Mouse (Mus musculus): ENCODE data around the gene Homer3. TPM values are rescaled to one million over a fixed set of nuclear protein-coding genes. Genes with fewer than 3 reads are reported as not detected.

Gene Homer3
- polyA plus RNA-seq, 1 experiment from 2014 or later = 50.0 TPM

DNA sequence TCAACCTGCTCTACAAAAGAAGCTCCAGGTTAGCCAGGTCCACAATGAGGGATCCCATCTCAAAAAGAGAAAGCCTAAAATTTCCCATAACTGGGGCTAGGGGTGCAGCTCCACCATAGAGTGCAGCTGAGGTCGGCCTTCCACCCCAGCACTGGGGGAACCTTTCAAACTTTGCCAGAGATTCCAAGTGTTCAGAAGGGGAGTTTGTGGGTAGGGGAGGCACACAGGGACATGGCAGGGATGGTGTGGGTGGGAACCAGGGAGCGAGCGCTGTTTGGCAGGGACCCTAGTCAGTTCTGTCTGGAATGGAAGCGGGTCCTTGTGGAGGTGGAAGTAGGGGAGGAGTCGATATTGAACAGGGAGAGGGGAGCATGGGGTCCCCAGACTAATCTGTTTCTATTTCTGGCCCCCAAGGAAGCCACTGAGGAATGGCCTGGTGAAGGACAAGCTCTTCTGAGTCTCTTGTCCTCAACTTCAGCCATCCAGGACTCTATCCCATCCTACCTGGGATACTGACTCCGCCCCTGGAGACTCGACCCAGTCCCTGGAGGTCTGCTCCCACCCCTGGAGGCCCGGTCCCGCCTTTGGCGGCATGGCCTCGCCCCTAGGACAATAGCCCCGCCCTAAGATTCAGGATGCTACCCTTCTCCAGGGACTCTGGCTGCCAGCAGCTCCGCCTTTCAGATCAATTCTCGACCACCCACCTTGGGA lies 46.7 kb downstream of the Homer3 start, which contains the start of gene Gdf1:
Gene Gdf1 (plus strand): TSS at position 694 of the 711 bp plus-strand sequence.
- Histone ChIP-seq H3K4me2 (ENCODE audit: low read length) (peak within 1 kb of the TSS; percentile 47), H3K36me3 (ENCODE audit: insufficient read depth, low read length) (peaks cover 23% of the 10 kb centered on the region), H3K4me3 (replicated peaks; ENCODE audit: low read depth, low read length) (peak within 1 kb of the TSS; percentile 16), H3K27ac (no peak within 1 kb of the TSS), H3K9me3 (replicated peaks; ENCODE audit: low read length) (no peaks in the 10 kb centered on the region), H3K27me3 (ENCODE audit: insufficient read depth, low read length) (no peaks in the 10 kb centered on the region), H3K9ac (ENCODE audit: low read depth, low read length) (peak within 1 kb of the TSS; percentile 28; the same call in 1 of the 2 replicates), H3K4me1 (replicated peaks; ENCODE audit: insufficient read depth, low read length) (peaks cover 10% of the 10 kb centered on the region; the same call in 1 of the 2 replicates)
- TF ChIP-seq CTCF (IDR thresholded peaks at IDR 0.05; ENCODE audit: low read depth) = no peak
- ATAC-seq (replicated peaks; ENCODE audit: low FRiP score, low read depth) (peak; percentile 33), DNase-seq (ENCODE audit: low spot score) (peak; percentile 45)
- WGBS = 31% methylated on average over 14 of the region's 14 CpGs

DNA sequence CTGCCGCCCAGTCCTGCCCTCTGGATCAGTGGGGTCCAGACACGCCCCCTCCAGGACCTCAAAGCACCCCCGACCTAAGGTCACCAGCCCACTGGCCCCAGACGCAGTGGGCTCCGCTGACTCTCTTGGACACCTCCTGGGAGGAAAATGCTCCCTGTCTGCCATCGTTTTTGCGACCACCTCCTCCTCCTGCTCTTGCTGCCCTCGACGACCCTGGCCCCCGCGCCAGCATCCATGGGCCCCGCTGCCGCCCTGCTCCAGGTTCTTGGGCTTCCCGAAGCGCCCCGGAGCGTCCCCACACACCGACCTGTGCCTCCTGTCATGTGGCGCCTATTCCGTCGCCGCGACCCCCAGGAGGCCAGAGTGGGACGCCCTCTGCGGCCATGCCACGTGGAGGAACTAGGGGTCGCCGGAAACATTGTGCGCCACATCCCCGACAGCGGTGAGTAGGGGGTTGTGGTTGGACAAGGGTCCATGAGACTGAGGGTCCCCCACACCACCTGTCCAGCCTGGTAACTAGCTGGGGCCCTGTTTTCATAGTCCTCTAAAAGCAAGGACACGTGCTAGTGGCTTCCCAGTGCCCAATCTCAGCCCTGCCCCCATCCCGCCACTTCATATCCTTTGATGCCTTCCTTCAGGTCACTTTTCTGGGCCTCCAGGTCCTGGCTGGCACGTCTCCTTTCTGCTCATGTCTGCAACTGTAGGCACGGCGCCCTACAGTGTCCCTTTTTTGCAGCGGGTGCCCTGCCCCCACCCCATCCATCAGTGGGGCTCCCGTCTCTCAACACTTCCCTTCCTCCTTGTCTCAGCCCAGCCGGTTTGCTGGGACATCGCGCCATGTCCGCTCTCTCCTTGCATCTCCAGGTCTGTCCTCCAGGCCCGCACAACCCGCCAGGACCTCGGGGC lies 47.5 kb downstream of the Homer3 start:
- Histone ChIP-seq H3K9ac (ENCODE audit: low read depth, low read length) (peak overlapping the region; percentile 28; the same call in 1 of the 2 replicates), H3K27me3 (ENCODE audit: insufficient read depth, low read length) (no peaks in the 10 kb centered on the region), H3K36me3 (ENCODE audit: insufficient read depth, low read length) (peaks cover 30% of the 10 kb centered on the region), H3K27ac (no peak overlapping the region), H3K4me3 (replicated peaks; ENCODE audit: low read depth, low read length) (peak overlapping the region; percentile 16), H3K4me2 (ENCODE audit: low read length) (peak overlapping the region; percentile 47), H3K4me1 (replicated peaks; ENCODE audit: insufficient read depth, low read length) (peaks cover 10% of the 10 kb centered on the region; the same call in 1 of the 2 replicates), H3K9me3 (replicated peaks; ENCODE audit: low read length) (no peaks in the 10 kb centered on the region)
- ATAC-seq (replicated peaks; ENCODE audit: low FRiP score, low read depth) = peak; percentile 15
- DNase-seq (ENCODE audit: low spot score) = peak; percentile 32
- WGBS = 11% methylated on average over 45 of the region's 45 CpGs
- no peak for TF ChIP-seq CTCF (IDR thresholded peaks at IDR 0.05; ENCODE audit: low read depth)

DNA sequence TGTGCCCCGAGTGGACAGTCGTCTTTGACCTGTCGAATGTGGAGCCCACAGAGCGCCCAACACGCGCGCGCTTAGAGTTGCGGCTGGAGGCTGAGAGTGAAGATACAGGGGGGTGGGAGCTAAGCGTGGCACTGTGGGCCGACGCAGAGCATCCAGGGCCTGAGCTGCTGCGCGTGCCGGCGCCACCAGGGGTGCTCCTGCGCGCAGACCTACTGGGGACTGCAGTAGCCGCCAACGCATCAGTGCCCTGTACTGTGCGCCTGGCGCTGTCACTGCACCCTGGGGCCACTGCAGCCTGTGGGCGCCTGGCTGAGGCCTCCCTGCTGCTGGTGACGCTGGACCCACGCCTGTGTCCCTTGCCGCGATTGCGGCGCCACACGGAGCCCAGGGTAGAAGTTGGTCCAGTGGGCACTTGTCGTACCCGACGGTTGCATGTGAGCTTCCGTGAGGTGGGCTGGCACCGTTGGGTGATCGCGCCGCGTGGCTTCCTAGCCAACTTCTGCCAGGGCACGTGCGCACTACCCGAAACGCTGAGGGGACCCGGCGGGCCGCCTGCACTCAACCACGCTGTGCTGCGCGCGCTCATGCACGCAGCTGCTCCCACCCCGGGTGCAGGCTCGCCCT lies 48.2 kb downstream of the Homer3 start:
- no peaks in the 10 kb centered on the region for H3K27me3 ChIP-seq (ENCODE audit: insufficient read depth, low read length)
- no peak overlapping the region for H3K27ac ChIP-seq
- peaks cover 10% of the 10 kb centered on the region; the same call in 1 of the 2 replicates for H3K4me1 ChIP-seq (replicated peaks; ENCODE audit: insufficient read depth, low read length)
- peaks cover 38% of the 10 kb centered on the region for H3K36me3 ChIP-seq (ENCODE audit: insufficient read depth, low read length)
- peak overlapping the region; percentile 16 for H3K4me3 ChIP-seq (replicated peaks; ENCODE audit: low read depth, low read length)
- TF ChIP-seq CTCF (IDR thresholded peaks at IDR 0.05; ENCODE audit: low read depth) = peak; percentile 60
- peak overlapping the region; percentile 28; the same call in 1 of the 2 replicates for H3K9ac ChIP-seq (ENCODE audit: low read depth, low read length)
- 46% methylated on average over 44 of the region's 53 CpGs for WGBS
- DNase-seq (ENCODE audit: low spot score) (peak; percentile 83), ATAC-seq (replicated peaks; ENCODE audit: low FRiP score, low read depth) (peak; percentile 81)
- H3K4me2 ChIP-seq (ENCODE audit: low read length) = peak overlapping the region; percentile 47
- no peaks in the 10 kb centered on the region for H3K9me3 ChIP-seq (replicated peaks; ENCODE audit: low read length)

DNA sequence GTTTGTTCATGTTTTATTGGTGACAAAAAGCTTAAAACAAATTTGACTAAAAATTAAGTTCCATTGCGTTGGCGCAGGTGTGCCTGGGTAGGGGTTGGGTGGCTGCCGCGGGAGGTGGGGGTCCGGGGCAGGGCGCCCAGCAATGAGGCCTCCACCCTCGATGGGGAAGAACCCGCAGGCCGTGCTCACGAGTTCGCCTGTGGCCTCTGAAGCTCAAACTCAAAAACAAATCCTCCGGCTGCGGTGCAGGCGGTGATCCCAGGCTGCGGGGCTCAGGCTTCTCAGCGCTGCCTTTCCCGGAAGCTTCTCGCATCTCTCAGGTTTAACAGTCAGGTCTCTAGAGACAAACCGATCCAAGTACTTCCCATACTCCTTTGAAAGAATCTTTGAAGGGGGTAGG lies 48.9 kb downstream of the Homer3 start:
- H3K9me3 ChIP-seq (replicated peaks; ENCODE audit: low read length) = no peaks in the 10 kb centered on the region
- H3K27ac ChIP-seq = no peak overlapping the region
- H3K9ac ChIP-seq (ENCODE audit: low read depth, low read length) = no peak overlapping the region
- peaks cover 44% of the 10 kb centered on the region for H3K36me3 ChIP-seq (ENCODE audit: insufficient read depth, low read length)
- ATAC-seq (replicated peaks; ENCODE audit: low FRiP score, low read depth) (no peak), DNase-seq (ENCODE audit: low spot score) (no peak)
- no peak overlapping the region for H3K4me2 ChIP-seq (ENCODE audit: low read length)
- no peak overlapping the region for H3K4me3 ChIP-seq (replicated peaks; ENCODE audit: low read depth, low read length)
- H3K27me3 ChIP-seq (ENCODE audit: insufficient read depth, low read length) = no peaks in the 10 kb centered on the region
- WGBS = 84% methylated on average over 19 of the region's 19 CpGs
- peaks cover 10% of the 10 kb centered on the region; the same call in 1 of the 2 replicates for H3K4me1 ChIP-seq (replicated peaks; ENCODE audit: insufficient read depth, low read length)
- TF ChIP-seq CTCF (IDR thresholded peaks at IDR 0.05; ENCODE audit: low read depth) = no peak

GRCm38 (mm10) chr8:70332070-70332877 lies 49.6 kb downstream of the Homer3 start:
- DNase-seq (ENCODE audit: low spot score) (peak; percentile 84), ATAC-seq (replicated peaks; ENCODE audit: low FRiP score, low read depth) (0 out of 2 replicates have a peak, but pooled peaks have one; percentile 38)
- Histone ChIP-seq H3K27ac (no peak overlapping the region), H3K4me1 (replicated peaks; ENCODE audit: insufficient read depth, low read length) (peaks cover 10% of the 10 kb centered on the region; the same call in 1 of the 2 replicates), H3K27me3 (ENCODE audit: insufficient read depth, low read length) (no peaks in the 10 kb centered on the region), H3K9ac (ENCODE audit: low read depth, low read length) (no peak overlapping the region), H3K4me2 (ENCODE audit: low read length) (0 out of 2 replicates have a peak overlapping the region, but pooled peaks have one; percentile 5), H3K4me3 (replicated peaks; ENCODE audit: low read depth, low read length) (no peak overlapping the region), H3K36me3 (ENCODE audit: insufficient read depth, low read length) (peaks cover 51% of the 10 kb centered on the region), H3K9me3 (replicated peaks; ENCODE audit: low read length) (no peaks in the 10 kb centered on the region)
- TF ChIP-seq CTCF (IDR thresholded peaks at IDR 0.05; ENCODE audit: low read depth) = peak; percentile 90
- 29% methylated on average over 41 of the region's 41 CpGs for whole genome bisulfite sequencing

All from kidney, postnatal 0 days (tissue).